Mouse (Mus musculus): ENCODE measurements around the gene Ampd2. TPM values are rescaled to one million over a fixed set of nuclear protein-coding genes. Genes with fewer than 3 reads are reported as not detected.

The Ampd2 gene
- polyA plus RNA-seq, 1 experiment from 2014 or later: 66.9 TPM

- H3K4me3 ChIP-seq (replicated peaks): peak overlapping the region; percentile 56
- H3K4me1 ChIP-seq: peaks cover 53% of the 10 kb centered on the region
- ATAC-seq (ENCODE audit: low FRiP score): peak; percentile 65
- peak overlapping the region; percentile 83 for H3K27ac ChIP-seq (replicated peaks)
- no peaks in the 10 kb centered on the region for H3K9me3 ChIP-seq (replicated peaks)
- peak overlapping the region; percentile 100 for H3K4me2 ChIP-seq
- peak overlapping the region; percentile 70 for H3K9ac ChIP-seq (replicated peaks)
- peaks cover 11% of the 10 kb centered on the region; the same call in 1 of the 2 replicates for H3K36me3 ChIP-seq
- 11% methylated on average over 13 of the region's 13 CpGs for WGBS
- H3K27me3 ChIP-seq (replicated peaks): no peaks in the 10 kb centered on the region
Observed at GRCm38 (mm10) chr3:108084767-108085270, 1.6 kb downstream of the Ampd2 start.

GRCm38 (mm10) chr3:108083904-108084407 lies 2.5 kb downstream of the Ampd2 start:
- Histone ChIP-seq H3K9me3 (replicated peaks) (no peaks in the 10 kb centered on the region), H3K4me2 (peak overlapping the region; percentile 100), H3K4me1 (peaks cover 53% of the 10 kb centered on the region), H3K9ac (replicated peaks) (0 out of 2 replicates have a peak overlapping the region, but pooled peaks have one; percentile 70), H3K27me3 (replicated peaks) (no peaks in the 10 kb centered on the region), H3K36me3 (peaks cover 16% of the 10 kb centered on the region), H3K27ac (replicated peaks) (no peak overlapping the region), H3K4me3 (replicated peaks) (peak overlapping the region; percentile 56)
- ATAC-seq (ENCODE audit: low FRiP score): no peak
- WGBS: 64% methylated on average over 4 of the region's 4 CpGs

- H3K36me3 ChIP-seq: peaks cover 23% of the 10 kb centered on the region
- ATAC-seq (ENCODE audit: low FRiP score): no peak
- H3K4me1 ChIP-seq: peaks cover 53% of the 10 kb centered on the region
- H3K9me3 ChIP-seq (replicated peaks): no peaks in the 10 kb centered on the region
- no peak overlapping the region for H3K27ac ChIP-seq (replicated peaks)
- WGBS: 86% methylated on average over 2 of the region's 2 CpGs
- H3K4me3 ChIP-seq (replicated peaks): no peak overlapping the region
- no peak overlapping the region for H3K9ac ChIP-seq (replicated peaks)
- no peaks in the 10 kb centered on the region for H3K27me3 ChIP-seq (replicated peaks)
- H3K4me2 ChIP-seq: 0 out of 2 replicates have a peak overlapping the region, but pooled peaks have one; percentile 26
Observed at GRCm38 (mm10) chr3:108083161-108083560, 3.3 kb downstream of the Ampd2 start.

- ATAC-seq (ENCODE audit: low FRiP score): no peak
- peaks cover 28% of the 10 kb centered on the region for H3K36me3 ChIP-seq
- H3K9ac ChIP-seq (replicated peaks): 0 out of 2 replicates have a peak overlapping the region, but pooled peaks have one; percentile 23
- peaks cover 53% of the 10 kb centered on the region for H3K4me1 ChIP-seq
- WGBS: 74% methylated on average over 1 of the region's 1 CpGs
- no peaks in the 10 kb centered on the region for H3K27me3 ChIP-seq (replicated peaks)
- peak overlapping the region; percentile 26 for H3K4me2 ChIP-seq
- H3K4me3 ChIP-seq (replicated peaks): no peak overlapping the region
- H3K27ac ChIP-seq (replicated peaks): 0 out of 2 replicates have a peak overlapping the region, but pooled peaks have one; percentile 15
- H3K9me3 ChIP-seq (replicated peaks): no peaks in the 10 kb centered on the region
Observed at GRCm38 (mm10) chr3:108082251-108082875, 4.1 kb downstream of the Ampd2 start.

GRCm38 (mm10) chr3:108081681-108082080 lies 4.8 kb downstream of the Ampd2 start:
- Histone ChIP-seq H3K27ac (replicated peaks) (no peak overlapping the region; the same call in 1 of the 2 replicates), H3K4me2 (peak overlapping the region; percentile 26), H3K9me3 (replicated peaks) (no peaks in the 10 kb centered on the region), H3K36me3 (peaks cover 35% of the 10 kb centered on the region), H3K27me3 (replicated peaks) (no peaks in the 10 kb centered on the region), H3K9ac (replicated peaks) (no peak overlapping the region), H3K4me1 (peaks cover 50% of the 10 kb centered on the region), H3K4me3 (replicated peaks) (no peak overlapping the region)
- ATAC-seq (ENCODE audit: low FRiP score): no peak
- 59% methylated on average over 4 of the region's 4 CpGs for WGBS

GRCm38 (mm10) chr3:108076836-108077235 lies 9.6 kb downstream of the Ampd2 start:
- Histone ChIP-seq H3K4me1 (peaks cover 13% of the 10 kb centered on the region), H3K27ac (replicated peaks) (no peak overlapping the region), H3K27me3 (replicated peaks) (no peaks in the 10 kb centered on the region), H3K36me3 (peaks cover 64% of the 10 kb centered on the region), H3K9ac (replicated peaks) (no peak overlapping the region), H3K4me3 (replicated peaks) (no peak overlapping the region), H3K4me2 (no peak overlapping the region), H3K9me3 (replicated peaks) (no peaks in the 10 kb centered on the region)
- ATAC-seq (ENCODE audit: low FRiP score): no peak
- WGBS: 97% methylated on average over 9 of the region's 9 CpGs

GRCm38 (mm10) chr3:108072983-108073569 lies 13.4 kb downstream of the Ampd2 start:
- no peak for ATAC-seq (ENCODE audit: low FRiP score)
- peaks cover 42% of the 10 kb centered on the region for H3K36me3 ChIP-seq
- no peak overlapping the region for H3K27ac ChIP-seq (replicated peaks)
- H3K4me1 ChIP-seq: peaks cover 10% of the 10 kb centered on the region; the same call in 1 of the 2 replicates
- WGBS: 66% methylated on average over 10 of the region's 10 CpGs
- no peak overlapping the region for H3K9ac ChIP-seq (replicated peaks)
- H3K9me3 ChIP-seq (replicated peaks): no peaks in the 10 kb centered on the region
- no peak overlapping the region for H3K4me3 ChIP-seq (replicated peaks)
- H3K4me2 ChIP-seq: no peak overlapping the region
- no peaks in the 10 kb centered on the region for H3K27me3 ChIP-seq (replicated peaks)

- no peak overlapping the region for H3K4me2 ChIP-seq
- H3K27ac ChIP-seq (replicated peaks): no peak overlapping the region
- no peak for ATAC-seq (ENCODE audit: low FRiP score)
- no peak overlapping the region for H3K9ac ChIP-seq (replicated peaks)
- 69% methylated on average over 10 of the region's 10 CpGs for WGBS
- H3K36me3 ChIP-seq: peaks cover 20% of the 10 kb centered on the region
- H3K9me3 ChIP-seq (replicated peaks): no peaks in the 10 kb centered on the region
- H3K4me1 ChIP-seq: peaks cover 10% of the 10 kb centered on the region; the same call in 1 of the 2 replicates
- H3K27me3 ChIP-seq (replicated peaks): no peaks in the 10 kb centered on the region
- H3K4me3 ChIP-seq (replicated peaks): no peak overlapping the region
Observed at GRCm38 (mm10) chr3:108070295-108071293, 15.9 kb downstream of the Ampd2 start.

- ATAC-seq (ENCODE audit: low FRiP score): no peak
- Histone ChIP-seq H3K4me3 (replicated peaks) (no peak overlapping the region), H3K27ac (replicated peaks) (no peak overlapping the region), H3K4me1 (peaks cover 10% of the 10 kb centered on the region; the same call in 1 of the 2 replicates), H3K27me3 (replicated peaks) (no peaks in the 10 kb centered on the region), H3K9me3 (replicated peaks) (no peaks in the 10 kb centered on the region), H3K36me3 (peaks cover 7% of the 10 kb centered on the region), H3K9ac (replicated peaks) (no peak overlapping the region), H3K4me2 (no peak overlapping the region)
- whole genome bisulfite sequencing: 74% methylated on average over 13 of the region's 13 CpGs
Observed at GRCm38 (mm10) chr3:108069231-108069870, 17.1 kb downstream of the Ampd2 start.

- peaks cover 4% of the 10 kb centered on the region; the same call in 1 of the 2 replicates for H3K36me3 ChIP-seq
- H3K9me3 ChIP-seq (replicated peaks): no peaks in the 10 kb centered on the region
- 9% methylated on average over 1 of the region's 1 CpGs for WGBS
- H3K9ac ChIP-seq (replicated peaks): no peak overlapping the region
- no peaks in the 10 kb centered on the region for H3K27me3 ChIP-seq (replicated peaks)
- no peak overlapping the region for H3K4me2 ChIP-seq
- no peak overlapping the region for H3K4me3 ChIP-seq (replicated peaks)
- no peak overlapping the region for H3K27ac ChIP-seq (replicated peaks)
- ATAC-seq (ENCODE audit: low FRiP score): no peak
- peaks cover 10% of the 10 kb centered on the region; the same call in 1 of the 2 replicates for H3K4me1 ChIP-seq
Observed at GRCm38 (mm10) chr3:108068826-108069225, 17.6 kb downstream of the Ampd2 start.

All from neural tube, embryonic 15.5 days (tissue).